Mouse (Mus musculus) T-helper 2 cell (primary cell): ENCODE results near the gene Oit1.

ENCODE experiments used
- in situ Hi-C: fragments of 300-600 bp; cut with MboI, MseI; formaldehyde crosslinking; loops from one replicate; pipeline ENCODE4 v1.15.1; 2025; ENCODE audit warnings: high pct_unique_total_duplicates

Gene Oit1

DNA sequence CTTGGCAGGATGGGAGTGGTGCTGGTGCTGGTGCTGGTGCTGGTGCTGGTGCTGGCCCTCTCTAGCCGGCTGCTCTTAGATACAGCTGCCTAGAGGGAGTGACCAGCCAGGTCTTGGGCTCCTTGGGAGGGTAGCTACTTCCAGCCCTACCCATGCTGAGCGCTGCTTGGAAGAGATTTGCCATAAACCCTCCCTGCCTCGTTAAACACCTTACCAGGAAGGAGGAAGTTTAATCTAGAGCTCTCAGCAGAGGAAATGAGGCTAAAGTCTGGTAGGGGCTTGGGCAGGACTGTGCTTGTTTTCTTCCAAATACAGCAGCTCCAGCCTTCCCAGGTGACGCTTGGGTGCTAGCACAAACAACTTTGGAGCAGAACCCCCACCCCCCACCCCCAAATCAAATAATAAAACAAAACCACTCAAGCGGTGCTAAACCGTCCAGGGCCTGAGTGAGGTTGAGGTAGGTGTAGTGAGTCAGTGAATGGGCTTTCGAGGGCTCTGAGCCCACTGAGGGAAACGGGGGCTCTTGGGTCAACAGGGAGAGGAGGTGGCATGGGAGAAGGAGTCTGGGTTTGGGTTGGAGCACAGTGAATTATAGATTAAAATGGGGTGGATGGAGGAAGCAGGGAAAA is at the start of gene Oit1:
Oit1 (minus strand) TSS at position 70 of the 629 bp plus-strand sequence.
- in situ Hi-C loops = no loop called here

DNA sequence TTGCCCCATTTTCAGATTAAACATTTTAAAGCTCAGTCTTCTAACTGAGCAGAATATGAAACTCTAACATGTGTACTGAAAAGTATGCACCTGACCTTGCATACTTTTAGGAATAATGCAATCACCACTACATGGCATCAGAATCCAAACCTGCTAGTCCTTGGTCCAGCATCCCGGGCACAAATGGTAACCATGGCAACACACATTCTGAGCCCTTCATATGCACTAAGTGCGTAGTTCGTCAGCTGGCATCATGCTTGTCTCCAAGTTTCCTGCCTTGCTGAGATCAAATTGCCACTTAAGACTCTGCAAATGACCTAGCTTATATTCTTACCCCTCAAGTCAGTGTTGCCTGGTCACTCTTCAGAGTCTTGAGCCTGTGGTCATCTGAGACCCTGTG is 44.3 kb upstream of the Oit1 start:
- in situ Hi-C loops = no loop called here

DNA sequence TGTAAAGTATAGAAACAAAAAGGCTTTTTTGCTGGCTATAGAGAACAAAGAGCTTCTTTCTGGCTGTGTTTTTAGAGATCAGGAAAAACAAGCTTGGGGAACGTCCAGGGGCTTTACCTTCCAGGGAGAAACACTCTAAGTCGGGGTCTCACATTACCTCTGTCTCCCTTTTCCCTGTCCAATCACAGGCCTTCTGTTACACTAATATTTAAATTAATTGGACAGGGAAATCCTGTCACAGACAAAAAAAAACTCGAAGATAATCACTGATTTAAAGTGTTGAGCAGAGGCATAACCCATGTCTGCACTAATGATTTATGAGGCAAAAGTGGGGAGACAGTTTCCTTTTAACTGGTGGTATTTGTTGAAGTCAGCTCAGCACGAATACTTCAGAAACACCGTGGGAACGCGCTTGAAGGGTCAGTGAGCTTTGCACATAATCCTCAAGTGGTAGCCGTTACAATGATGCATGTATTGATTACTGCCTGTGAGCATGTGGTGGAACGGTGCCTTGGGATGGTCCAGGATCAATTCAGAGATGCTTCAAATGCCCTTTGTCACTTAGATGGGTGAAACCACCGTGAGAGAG is 42.7 kb upstream of the Oit1 start:
- in situ Hi-C loops = no loop called here

DNA sequence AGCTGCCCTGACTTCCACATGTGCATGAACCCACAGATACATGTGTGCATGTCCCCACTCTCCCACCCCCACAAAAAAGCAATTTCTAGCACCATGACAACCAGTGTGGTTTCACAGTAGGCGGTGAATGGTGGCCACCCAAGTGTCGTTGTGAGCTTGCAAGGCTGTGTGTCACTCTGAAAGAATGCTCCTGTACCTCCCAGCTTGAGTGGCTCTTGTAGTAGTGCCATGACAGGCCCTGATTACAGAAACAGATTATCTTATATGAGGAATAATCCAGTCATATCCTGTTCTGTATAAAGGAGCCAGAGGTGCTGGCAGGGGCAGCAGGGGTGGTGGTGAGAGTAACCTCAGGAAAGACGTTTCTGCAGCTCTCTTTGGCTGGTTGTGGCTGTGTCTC is 40.1 kb upstream of the Oit1 start:
- in situ Hi-C loops = no loop called here

DNA sequence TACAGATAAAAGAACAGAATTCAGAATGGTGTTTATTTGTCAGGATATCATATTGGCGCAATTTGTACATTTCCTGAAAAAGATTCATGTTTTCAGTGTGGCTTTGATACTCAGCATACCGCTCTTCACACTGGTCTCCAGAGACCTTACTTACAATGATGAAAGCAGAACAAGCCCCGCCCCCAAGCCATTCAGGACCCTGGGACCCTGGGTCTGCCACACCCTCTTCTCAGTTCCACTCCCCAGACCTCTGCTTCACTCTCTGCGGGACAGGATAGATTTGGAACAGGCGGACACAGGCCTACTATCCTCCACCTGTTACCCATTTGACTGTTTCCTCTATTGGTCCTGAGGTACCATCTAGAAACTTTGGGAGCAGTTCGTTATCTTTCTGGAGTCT is 27.4 kb upstream of the Oit1 start:
- in situ Hi-C loops = no loop called here

DNA sequence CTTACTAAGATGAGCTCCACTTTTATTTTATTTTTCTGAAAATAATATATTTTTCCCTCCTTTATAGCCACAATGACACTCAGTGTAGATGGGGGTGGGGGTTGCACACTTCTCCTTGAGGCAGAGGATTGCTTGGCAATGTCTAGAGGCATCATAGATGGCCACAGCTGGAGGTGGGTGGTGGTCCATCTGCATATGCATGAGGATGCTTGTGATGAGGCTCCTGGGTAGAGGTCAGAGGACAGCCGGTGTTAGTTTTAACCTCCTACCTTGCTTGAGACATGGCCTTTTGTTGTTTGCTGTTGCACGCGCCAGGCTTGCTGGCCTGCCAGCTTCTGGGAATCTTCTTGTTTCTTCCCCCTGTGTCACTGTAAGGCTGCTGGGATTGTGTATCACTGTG is 24.8 kb upstream of the Oit1 start:
- in situ Hi-C loops = no loop called here

DNA sequence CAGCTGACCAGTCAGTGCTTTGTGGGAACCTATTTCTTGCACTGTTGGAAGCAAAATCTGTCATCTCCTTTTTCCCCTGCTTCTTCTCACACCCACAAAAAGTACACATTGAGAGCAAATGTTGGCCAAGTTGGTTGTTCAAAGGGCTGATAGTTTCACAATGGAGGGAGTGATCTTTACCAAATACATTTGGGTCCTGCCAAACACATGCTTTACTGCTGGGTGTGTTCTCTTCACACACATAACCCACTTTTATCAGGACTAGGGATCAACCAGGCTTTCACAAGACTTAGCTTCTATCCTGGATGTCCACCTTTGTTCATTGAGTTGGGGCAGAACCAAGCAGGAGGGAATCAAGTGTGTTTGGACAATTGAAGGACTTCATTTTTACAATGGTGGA is 20.0 kb upstream of the Oit1 start:
- in situ Hi-C loops = no loop called here

DNA sequence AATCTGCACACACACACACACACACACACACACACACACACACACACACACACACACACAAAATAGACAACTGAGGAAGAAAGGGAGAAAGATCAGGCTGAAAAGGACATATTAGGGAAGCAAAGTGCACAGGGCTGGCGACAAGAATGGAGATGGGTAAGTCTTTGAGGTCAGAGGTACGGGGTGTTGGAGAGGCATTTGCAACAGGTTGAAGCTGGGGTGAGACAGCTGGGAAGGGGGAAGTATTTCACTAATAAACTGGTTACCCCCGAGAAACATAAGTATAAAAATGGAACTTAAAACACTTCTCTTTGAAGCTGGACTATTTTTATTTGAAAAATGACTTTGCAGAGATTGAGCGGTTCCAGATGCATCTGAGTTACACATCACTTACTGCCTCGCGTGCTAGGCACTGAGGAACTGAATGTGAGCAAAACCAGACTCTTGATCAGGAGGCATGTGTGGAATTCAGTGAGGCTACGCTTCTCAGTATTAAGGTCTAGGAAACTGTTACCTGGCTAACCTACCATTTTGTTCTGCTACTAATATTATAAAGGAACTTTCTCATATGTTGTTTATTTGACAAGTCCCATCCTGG is 17.2 kb upstream of the Oit1 start:
- in situ Hi-C loops = no loop called here

DNA sequence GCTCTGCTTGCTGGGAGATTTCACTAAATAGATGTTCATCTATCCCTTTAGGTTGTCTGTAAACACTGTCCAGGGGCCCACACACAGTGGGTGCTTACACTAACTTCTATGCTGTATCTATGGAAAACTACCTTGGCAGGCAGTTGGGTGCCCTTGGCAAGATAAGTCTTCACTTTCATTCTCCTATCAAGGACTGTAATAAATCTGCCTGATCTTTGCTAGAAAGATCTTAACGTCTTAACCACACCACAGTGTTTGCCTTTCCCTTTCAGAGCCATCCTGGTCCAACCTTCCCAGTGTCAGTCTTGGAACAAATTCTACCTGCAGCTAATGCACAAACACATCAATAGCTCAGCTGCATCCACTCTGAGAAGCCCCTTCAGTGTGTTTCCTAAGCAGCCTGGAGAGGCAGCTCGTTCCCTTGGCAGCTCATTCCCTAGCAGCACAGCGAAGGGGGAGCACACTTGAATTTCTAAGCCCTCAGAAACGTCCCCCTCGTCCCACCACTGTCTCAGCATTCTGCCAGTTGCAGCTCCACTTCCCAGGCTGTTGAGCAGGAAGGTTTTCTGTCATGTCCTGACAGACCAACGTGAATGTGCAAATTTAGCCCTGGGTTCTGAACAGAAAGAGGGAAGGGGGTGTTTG is 13.7 kb upstream of the Oit1 start:
- in situ Hi-C loops = no loop called here

DNA sequence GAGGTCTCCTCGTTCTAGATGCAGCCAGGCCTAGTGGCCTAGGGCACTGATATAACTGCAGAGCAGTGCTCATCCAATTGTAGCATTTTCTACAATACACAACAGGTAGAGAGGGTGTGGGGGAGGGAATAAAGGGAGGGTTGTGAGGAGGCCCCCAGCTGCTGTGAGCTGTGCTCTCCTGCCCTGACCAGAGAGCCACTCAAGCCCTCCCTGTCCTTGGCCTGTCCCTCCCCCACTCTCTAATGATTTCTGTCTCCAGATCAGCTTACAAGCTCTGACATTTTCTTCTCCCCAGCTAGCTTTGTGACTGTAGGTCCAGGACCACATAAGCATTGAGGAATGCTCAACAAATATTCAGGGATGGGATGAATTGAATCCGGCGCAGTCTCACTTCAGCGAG is 9.2 kb downstream of the Oit1 start:
- in situ Hi-C loops = loop anchor here (25.0 kb wide), 1 partner anchor 1593 kb away; no protein-coding TSS in a partner anchor

DNA sequence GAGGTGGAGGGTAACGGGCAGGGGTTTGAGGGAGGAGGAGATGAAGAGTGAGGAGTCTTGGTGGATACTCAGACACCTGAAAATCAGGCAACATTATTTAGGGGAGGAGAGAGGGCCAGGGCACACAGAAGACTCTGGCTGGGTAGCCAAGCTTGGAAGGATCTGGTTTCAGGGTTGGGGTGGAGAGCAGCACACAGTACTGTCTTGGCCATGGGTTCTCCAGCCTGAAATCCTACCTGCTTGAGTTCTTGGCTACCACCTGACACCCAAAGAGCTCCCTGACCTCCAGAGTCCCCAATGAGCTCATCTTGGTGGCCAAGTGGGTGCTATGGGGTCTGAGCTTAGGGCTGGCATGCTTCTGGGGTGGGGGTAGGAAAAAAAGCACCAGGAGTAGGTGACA is 9.7 kb downstream of the Oit1 start:
- in situ Hi-C loops = loop anchor here (25.0 kb wide), 1 partner anchor 1593 kb away; no protein-coding TSS in a partner anchor

DNA sequence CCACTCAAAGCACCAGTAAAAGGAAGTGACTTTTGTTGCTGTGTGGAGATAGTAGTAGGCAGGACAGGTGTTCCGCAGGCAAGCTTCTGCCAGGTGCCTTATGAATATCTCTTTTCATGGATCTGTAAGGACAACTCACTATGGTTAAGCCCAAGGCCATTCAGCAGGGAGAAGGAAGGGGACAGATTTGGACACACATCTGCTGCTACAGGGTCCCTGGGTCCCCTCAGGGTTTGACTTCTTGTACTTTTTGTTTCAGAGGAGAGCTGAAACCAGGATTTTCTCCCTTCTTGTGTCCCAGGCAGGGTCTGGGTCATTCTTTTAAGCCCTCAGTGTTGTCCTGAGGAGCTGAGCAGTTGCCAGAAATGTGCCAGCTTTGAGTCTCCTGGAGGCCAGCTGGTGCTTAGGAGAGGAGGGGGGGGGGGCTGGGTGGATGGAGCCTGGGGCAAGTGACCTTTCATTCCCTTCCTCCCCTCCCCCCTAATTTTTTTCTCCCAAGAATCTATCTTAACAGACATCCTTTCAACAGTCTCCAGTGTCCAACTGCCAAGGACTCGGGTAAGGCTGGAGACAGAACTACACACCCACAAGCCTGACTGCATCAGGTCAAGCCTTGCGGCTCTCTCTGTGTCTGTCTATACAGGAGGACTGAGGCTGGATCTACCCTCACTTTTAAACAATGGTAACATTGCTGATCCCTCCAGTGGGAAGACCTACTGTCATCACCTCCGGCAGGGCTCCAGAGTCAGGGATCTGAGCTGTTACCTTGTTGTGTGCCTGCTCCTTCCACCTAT is 10.6 kb downstream of the Oit1 start:
- in situ Hi-C loops = loop anchor here (25.0 kb wide), 1 partner anchor 1594 kb away; no protein-coding TSS in a partner anchor

DNA sequence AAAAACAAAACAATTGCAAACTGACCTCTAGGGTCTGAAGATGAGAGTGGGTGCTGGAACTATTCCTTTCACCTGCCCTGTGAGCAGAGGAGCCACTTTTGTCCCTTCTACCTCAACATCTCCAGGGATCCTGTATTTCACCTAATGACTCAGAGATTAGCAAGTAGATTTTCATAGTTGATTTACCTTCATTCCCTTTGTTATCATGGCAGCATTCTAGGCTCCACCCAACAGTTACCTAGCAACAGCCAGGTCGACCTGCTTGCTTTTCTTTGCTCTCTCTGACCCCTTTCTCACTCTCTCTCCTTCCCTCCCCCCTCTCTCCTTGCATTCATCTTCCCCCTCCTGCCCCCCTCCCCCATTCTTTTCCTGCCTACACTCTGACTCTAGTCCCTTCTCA is 11.4 kb downstream of the Oit1 start:
- in situ Hi-C loops = loop anchor here (25.0 kb wide), 1 partner anchor 1595 kb away; no protein-coding TSS in a partner anchor

DNA sequence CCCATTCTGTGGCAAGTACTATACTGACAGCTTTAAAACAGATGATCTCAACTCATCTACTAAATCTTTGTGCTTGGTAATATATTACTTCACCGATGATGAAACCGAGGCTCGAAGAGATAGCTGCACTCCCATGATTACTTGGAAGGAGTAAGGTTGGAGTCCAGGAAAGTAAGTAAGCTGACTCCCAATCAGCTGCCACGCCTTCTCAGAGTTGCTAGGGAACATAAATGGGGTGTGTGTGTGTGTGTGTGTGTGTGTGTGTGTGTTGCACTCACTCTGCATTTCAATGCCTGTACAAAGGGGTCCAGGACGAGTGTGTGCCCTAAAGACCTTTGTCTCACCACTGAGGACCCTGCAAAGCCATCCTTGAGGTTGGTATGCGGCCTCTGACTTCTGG is 12.7 kb downstream of the Oit1 start:
- in situ Hi-C loops = loop anchor here (25.0 kb wide), 1 partner anchor 1596 kb away; no protein-coding TSS in a partner anchor

DNA sequence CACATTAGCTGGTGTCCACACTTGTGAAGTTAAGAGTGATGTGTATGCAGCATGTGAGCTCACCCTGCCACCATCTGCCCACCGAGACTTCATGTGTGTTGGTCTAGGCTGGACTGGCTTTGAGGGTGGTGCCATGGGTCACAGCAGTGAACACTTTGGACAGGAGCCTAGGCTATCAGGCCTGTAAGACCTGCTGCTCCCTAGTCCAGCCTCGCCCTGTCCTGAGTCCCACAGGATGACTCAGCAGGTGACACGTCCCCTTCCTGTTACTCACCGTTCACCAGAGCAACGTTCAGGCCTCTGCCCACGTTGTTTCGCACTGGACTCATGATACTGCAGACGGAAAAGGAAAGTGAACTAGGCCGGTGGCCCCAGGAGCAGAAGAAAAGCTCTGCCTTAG is 21.7 kb downstream of the Oit1 start:
- in situ Hi-C loops = loop anchor here (25.0 kb wide), 1 partner anchor 1605 kb away; no protein-coding TSS in a partner anchor

DNA sequence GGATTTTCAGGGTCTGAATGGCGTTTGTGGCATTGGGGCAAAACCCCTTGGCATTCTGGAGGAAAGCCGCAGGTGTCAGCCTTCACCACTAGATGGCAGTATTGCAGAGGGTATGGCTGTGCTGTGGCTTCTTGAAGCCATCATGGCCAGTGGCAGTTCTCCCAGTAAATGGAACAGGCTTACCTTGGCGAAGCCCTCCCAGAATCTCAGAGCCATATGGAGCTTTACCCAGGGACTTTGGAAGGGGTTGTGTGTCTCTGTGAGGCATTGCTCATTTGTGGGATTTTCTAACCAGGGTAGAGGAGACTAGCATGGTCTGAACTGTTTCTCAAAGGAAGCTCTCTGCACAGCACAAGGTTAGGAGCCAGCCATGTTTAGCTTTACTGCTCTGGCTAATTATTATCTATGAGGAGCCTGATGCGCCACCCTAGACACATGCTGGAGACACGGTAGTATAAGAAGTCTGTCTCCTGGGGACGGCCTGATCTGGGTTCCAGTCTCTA is 22.5 kb downstream of the Oit1 start:
- in situ Hi-C loops = loop anchor here (25.0 kb wide), 1 partner anchor 1606 kb away; no protein-coding TSS in a partner anchor

DNA sequence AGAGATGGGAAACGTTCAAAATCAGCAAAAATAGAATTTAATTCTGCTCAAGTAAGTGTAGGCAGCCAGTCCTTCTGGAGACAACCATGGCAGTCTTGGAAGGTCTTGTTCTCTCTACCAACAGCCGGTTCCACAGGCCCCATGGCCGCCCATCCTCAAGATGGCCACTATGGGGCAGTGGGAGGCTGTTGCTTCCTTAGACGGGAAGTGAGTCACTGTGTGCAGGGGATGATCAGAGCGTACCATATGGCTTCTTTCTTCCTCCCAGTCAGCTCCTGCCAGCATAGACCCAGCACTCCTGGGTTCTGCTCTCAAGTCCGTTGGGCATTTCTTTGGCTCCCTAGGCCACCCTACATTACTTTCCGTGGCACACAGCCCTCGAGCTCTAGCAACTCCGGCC is 29.6 kb downstream of the Oit1 start:
- in situ Hi-C loops = no loop called here

DNA sequence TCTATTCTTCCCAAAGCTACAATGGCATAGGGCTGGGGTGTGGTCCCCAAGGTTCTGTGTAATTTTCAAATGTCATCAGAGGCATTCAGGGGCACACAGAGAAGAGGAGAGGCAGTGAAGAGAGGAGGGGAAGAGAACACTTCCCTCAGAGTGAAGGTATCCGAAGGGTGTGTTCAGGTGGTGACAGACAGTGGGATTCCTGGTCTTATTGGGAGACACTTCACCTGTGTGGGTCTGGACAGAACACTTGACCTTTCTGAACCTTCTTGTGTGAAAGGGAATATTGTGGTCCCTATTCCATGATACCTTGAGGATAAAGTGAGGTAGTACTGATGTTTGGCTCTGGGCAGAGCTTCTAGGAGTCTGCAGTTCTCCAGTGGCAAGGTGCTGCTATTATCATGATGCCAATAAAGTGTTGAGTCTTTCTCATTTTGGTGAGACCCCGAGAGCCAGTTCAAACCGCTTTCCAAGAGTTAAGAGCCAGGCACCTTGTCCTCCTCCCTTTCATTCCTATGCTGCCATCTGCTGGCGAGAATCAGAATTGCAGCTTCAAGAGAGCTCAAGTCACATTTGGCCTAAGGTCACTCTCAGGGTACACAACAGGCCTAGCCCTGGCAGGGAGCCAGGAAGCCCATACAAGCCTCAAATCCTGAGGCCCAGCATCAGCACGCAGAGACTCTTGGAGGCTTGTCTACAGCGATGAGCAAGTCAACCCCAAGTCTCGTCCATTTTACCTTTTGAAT is 32.1 kb downstream of the Oit1 start:
- in situ Hi-C loops = no loop called here

DNA sequence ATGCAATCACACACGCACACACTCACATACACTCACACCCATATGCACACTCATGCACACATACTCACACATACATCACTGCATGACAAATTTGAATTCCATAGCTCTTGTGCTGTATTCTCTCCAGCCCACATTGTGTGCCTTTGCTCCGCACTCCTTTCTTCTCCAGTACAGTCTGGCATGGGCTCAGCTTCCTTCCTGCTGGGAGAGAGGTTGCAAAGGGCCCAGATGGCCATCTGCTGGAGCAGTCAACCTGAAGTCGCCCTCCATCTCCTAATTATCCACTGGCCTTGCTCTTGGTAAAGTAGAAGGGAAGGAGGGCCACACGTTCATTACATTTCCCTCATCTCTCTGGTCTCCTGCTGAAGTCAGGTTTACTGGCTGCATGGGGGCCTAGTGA is 33.0 kb downstream of the Oit1 start:
- in situ Hi-C loops = no loop called here

DNA sequence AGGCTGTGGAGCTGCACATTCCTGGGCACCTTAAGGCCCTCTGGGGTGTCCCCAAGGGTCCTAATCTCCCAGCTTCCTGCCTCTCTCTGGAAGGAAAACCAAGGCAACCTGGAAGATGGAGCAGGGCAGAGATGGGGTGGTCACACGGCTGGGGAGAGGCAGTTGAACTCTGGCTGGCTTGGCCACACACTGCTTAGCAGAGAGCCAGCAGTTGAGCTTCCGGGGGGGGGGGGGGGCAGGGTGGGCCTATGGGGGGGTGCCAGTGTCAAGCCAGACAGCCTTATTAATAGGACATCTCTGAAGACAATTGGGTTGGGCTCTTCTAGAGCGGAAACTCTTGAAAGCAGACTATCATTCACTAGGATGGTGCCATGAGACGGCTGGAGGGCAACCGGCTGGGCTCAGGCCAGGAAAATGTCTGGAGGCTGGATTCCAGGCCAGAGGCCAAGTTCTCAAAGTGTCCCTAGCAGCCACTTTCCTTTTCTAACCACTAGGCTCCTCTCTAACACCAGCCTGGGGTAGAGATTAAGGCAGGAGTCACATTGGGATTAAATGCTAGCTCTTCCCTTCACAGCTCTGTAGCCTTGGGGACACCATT is 35.9 kb downstream of the Oit1 start:
- in situ Hi-C loops = no loop called here
